Mouse (Mus musculus): ENCODE results near the gene Dnajb7.
A peak's percentile ranks its signal among the peaks of the same experiment; 100 is the strongest.

GRCm38 (mm10) chr15:81361022-81361404 is 47.1 kb downstream of the Dnajb7 start:
- TF ChIP-seq CTCF (IDR thresholded peaks at IDR 0.05; ENCODE audit: low read depth) (no peak), EP300 (IDR thresholded peaks at IDR 0.05; ENCODE audit: low read depth) (peak; percentile 49; the same call in 1 of the 2 replicates)

Data from heart, postnatal 0 days (tissue).